Mouse (Mus musculus): ENCODE measurements around the gene Gm5039.
"Not testable (repeated sequence)": the region's sequence is repeated elsewhere in the genome, so short reads cannot be mapped to it uniquely, and the experiment has no call there.

DNA sequence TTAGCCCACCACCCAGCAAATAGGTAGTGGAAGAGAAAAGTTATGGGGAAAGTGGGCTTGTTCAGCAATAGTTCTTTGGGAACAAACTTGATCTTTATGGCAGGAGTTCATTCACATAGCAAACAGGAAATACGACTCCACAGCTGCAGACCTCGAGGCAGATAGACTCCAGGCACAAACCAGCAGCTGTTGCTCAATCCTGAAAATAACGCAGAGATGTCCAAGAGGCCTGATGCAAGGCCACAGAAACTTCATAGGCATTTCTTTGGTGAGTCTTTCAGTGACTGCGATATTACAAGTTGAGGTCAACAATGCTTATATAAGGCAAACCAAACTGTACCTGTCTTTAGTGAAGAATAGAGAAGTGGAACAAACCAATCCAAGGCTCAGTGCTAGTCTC lies 30.7 kb downstream of the Gm5039 start:
- not testable (repeated sequence) for TF ChIP-seq EP300 (IDR thresholded peaks at IDR 0.05; ENCODE audit: insufficient read depth, low read depth, low read length); CTCF (IDR thresholded peaks at IDR 0.05; ENCODE audit: low read depth, low read length)
